Mouse (Mus musculus) E14TG2a.4 (cell line): Measurements from ENCODE around the gene Dars2.

Experiments
- H3K27me3 ChIP-seq: 2 replicates; pipeline ENCODE4 v1.6.1; 2014; ENCODE audit warnings: low read length, control low read depth; ENCODE audit not compliant: insufficient read depth
- H3K36me3 ChIP-seq: 2 replicates; pipeline ENCODE4 v1.6.1; 2014; ENCODE audit warnings: low read length, control low read depth; ENCODE audit not compliant: insufficient read depth
- H3K4me1 ChIP-seq: replicated peaks from 2 replicates; pipeline ENCODE4 v1.6.1; 2014; ENCODE audit warnings: low read depth, low read length, control low read depth
- H3K4me3 ChIP-seq: replicated peaks from 2 replicates; pipeline ENCODE4 v1.5.1; 2014; ENCODE audit warnings: mild to moderate bottlenecking, low read length
- H3K9me3 ChIP-seq: 2 replicates; pipeline ENCODE4 v1.6.1; 2014; ENCODE audit warnings: low read length, control low read depth
- CTCF ChIP-seq: conservative IDR thresholded peaks from 2 replicates; pipeline ENCODE4 v1.5.1; 2014; ENCODE audit warnings: low read length
- NANOG ChIP-seq: IDR thresholded peaks from 2 replicates; pipeline ENCODE4 v1.6.1; 2014; ENCODE audit warnings: borderline replicate concordance, low read length, mixed read lengths
- POU5F1 ChIP-seq: IDR thresholded peaks from 2 replicates; pipeline ENCODE4 v1.6.1; 2014; ENCODE audit warnings: low read length, borderline replicate concordance

The Dars2 gene

GRCm38 (mm10) chr1:161038004-161038403, 32.5 kb downstream of the Dars2 start:
- TF ChIP-seq NANOG (no peak), CTCF (no peak), POU5F1 (no peak)
- peak overlapping the region; percentile 86 for H3K4me3 ChIP-seq
- H3K9me3 ChIP-seq, result no peaks in the 10 kb centered on the region
- H3K4me1 ChIP-seq, result peaks cover 9% of the 10 kb centered on the region
- no peaks in the 10 kb centered on the region for H3K27me3 ChIP-seq
- peaks cover 59% of the 10 kb centered on the region for H3K36me3 ChIP-seq

- no peaks in the 10 kb centered on the region for H3K9me3 ChIP-seq
- H3K4me3 ChIP-seq, result peak overlapping the region; percentile 86
- TF ChIP-seq CTCF (no peak), NANOG (no peak), POU5F1 (no peak)
- peaks cover 13% of the 10 kb centered on the region for H3K4me1 ChIP-seq
- no peaks in the 10 kb centered on the region for H3K27me3 ChIP-seq
- peaks cover 56% of the 10 kb centered on the region for H3K36me3 ChIP-seq
Observed at GRCm38 (mm10) chr1:161037599-161037998, 32.9 kb downstream of the Dars2 start.

- Histone ChIP-seq H3K4me3 (peak overlapping the region; percentile 86), H3K27me3 (no peaks in the 10 kb centered on the region), H3K4me1 (peaks cover 18% of the 10 kb centered on the region), H3K36me3 (peaks cover 56% of the 10 kb centered on the region), H3K9me3 (no peaks in the 10 kb centered on the region)
- no peak for TF ChIP-seq CTCF
- TF ChIP-seq NANOG, result no peak
- no peak for TF ChIP-seq POU5F1
Observed at GRCm38 (mm10) chr1:161037026-161037425, 33.4 kb downstream of the Dars2 start.

- Histone ChIP-seq H3K4me3 (peak overlapping the region; percentile 86), H3K9me3 (no peaks in the 10 kb centered on the region), H3K4me1 (peaks cover 20% of the 10 kb centered on the region), H3K27me3 (no peaks in the 10 kb centered on the region), H3K36me3 (peaks cover 56% of the 10 kb centered on the region)
- no peak for TF ChIP-seq CTCF
- TF ChIP-seq POU5F1, result no peak
- TF ChIP-seq NANOG, result no peak
Observed at GRCm38 (mm10) chr1:161036411-161036841, 34.0 kb downstream of the Dars2 start.

- H3K9me3 ChIP-seq, result no peaks in the 10 kb centered on the region
Observed at GRCm38 (mm10) chr1:161035786-161036404, 34.6 kb downstream of the Dars2 start.

GRCm38 (mm10) chr1:161035281-161035785, 35.1 kb downstream of the Dars2 start:
- Histone ChIP-seq H3K9me3 (no peaks in the 10 kb centered on the region), H3K4me1 (peaks cover 23% of the 10 kb centered on the region), H3K36me3 (peaks cover 56% of the 10 kb centered on the region), H3K27me3 (no peaks in the 10 kb centered on the region), H3K4me3 (peak overlapping the region; percentile 86)
- TF ChIP-seq POU5F1 (no peak), NANOG (no peak), CTCF (no peak)

More at GRCm38 (mm10) chr1:161035786-161036404, 34.6 kb downstream of the Dars2 start:
- peak overlapping the region; percentile 86 for H3K4me3 ChIP-seq
- peaks cover 56% of the 10 kb centered on the region for H3K36me3 ChIP-seq
- no peak for TF ChIP-seq CTCF
- no peak for TF ChIP-seq POU5F1
- no peak for TF ChIP-seq NANOG
- H3K4me1 ChIP-seq, result peaks cover 20% of the 10 kb centered on the region
- H3K27me3 ChIP-seq, result no peaks in the 10 kb centered on the region

- peak within 1 kb of the TSS; percentile 86 for H3K4me3 ChIP-seq
- H3K4me1 ChIP-seq, result peaks cover 23% of the 10 kb centered on the region
- no peaks in the 10 kb centered on the region for H3K27me3 ChIP-seq
- H3K9me3 ChIP-seq, result no peaks in the 10 kb centered on the region
- no peak for TF ChIP-seq CTCF
- no peak for TF ChIP-seq POU5F1
- no peak for TF ChIP-seq NANOG
- peaks cover 63% of the 10 kb centered on the region for H3K36me3 ChIP-seq
Observed at GRCm38 (mm10) chr1:161034435-161035280, 35.8 kb downstream of the Dars2 start, which contains the start of gene Zbtb37. Gene Zbtb37 (minus strand): TSS chr1:161034849.

- Histone ChIP-seq H3K9me3 (no peaks in the 10 kb centered on the region), H3K27me3 (no peaks in the 10 kb centered on the region), H3K4me3 (peak overlapping the region; percentile 86), H3K36me3 (peaks cover 70% of the 10 kb centered on the region), H3K4me1 (peaks cover 23% of the 10 kb centered on the region)
- TF ChIP-seq CTCF, result no peak
- TF ChIP-seq POU5F1, result no peak
- TF ChIP-seq NANOG, result no peak
Observed at GRCm38 (mm10) chr1:161033856-161034434, 36.5 kb downstream of the Dars2 start.

GRCm38 (mm10) chr1:161032345-161032744, 38.1 kb downstream of the Dars2 start:
- Histone ChIP-seq H3K36me3 (peaks cover 62% of the 10 kb centered on the region), H3K4me1 (peaks cover 31% of the 10 kb centered on the region), H3K9me3 (no peaks in the 10 kb centered on the region), H3K27me3 (no peaks in the 10 kb centered on the region), H3K4me3 (no peak overlapping the region)
- TF ChIP-seq POU5F1, result no peak
- no peak for TF ChIP-seq NANOG
- TF ChIP-seq CTCF, result no peak
